Mouse (Mus musculus): ENCODE data around the gene Lpin2.

Lpin2 gene

GRCm38 (mm10) chr17:71184356-71185111 is 2.2 kb downstream of the Lpin2 start:
- H3K27me3 ChIP-seq (ENCODE audit: control insufficient read depth, insufficient read depth, low read length, poor library complexity, severe bottlenecking): no peaks in the 10 kb centered on the region
- DNase-seq (ENCODE audit: low read depth, low spot score): peak; percentile 65
- H3K36me3 ChIP-seq (ENCODE audit: control insufficient read depth, insufficient read depth, low read length, poor library complexity, severe bottlenecking): no peaks in the 10 kb centered on the region

- Histone ChIP-seq H3K36me3 (ENCODE audit: control insufficient read depth, insufficient read depth, low read length, poor library complexity, severe bottlenecking) (no peaks in the 10 kb centered on the region), H3K27me3 (ENCODE audit: control insufficient read depth, insufficient read depth, low read length, poor library complexity, severe bottlenecking) (no peaks in the 10 kb centered on the region)
Measured at GRCm38 (mm10) chr17:71185368-71185767, 3.0 kb downstream of the Lpin2 start.

GRCm38 (mm10) chr17:71190589-71190988 is 8.2 kb downstream of the Lpin2 start:
- peak; percentile 46 for DNase-seq (ENCODE audit: low read depth, low spot score)
- Histone ChIP-seq H3K36me3 (ENCODE audit: control insufficient read depth, insufficient read depth, low read length, poor library complexity, severe bottlenecking) (no peaks in the 10 kb centered on the region), H3K27me3 (ENCODE audit: control insufficient read depth, insufficient read depth, low read length, poor library complexity, severe bottlenecking) (no peaks in the 10 kb centered on the region)

More at GRCm38 (mm10) chr17:71185368-71185767, 3.0 kb downstream of the Lpin2 start:
- no peak for DNase-seq (ENCODE audit: low read depth, low spot score)

GRCm38 (mm10) chr17:71191063-71191462 is 8.7 kb downstream of the Lpin2 start:
- no peak for DNase-seq (ENCODE audit: low read depth, low spot score)
- no peaks in the 10 kb centered on the region for H3K36me3 ChIP-seq (ENCODE audit: control insufficient read depth, insufficient read depth, low read length, poor library complexity, severe bottlenecking)
- no peaks in the 10 kb centered on the region for H3K27me3 ChIP-seq (ENCODE audit: control insufficient read depth, insufficient read depth, low read length, poor library complexity, severe bottlenecking)

GRCm38 (mm10) chr17:71191651-71192419 is 9.5 kb downstream of the Lpin2 start:
- DNase-seq (ENCODE audit: low read depth, low spot score): no peak
- Histone ChIP-seq H3K36me3 (ENCODE audit: control insufficient read depth, insufficient read depth, low read length, poor library complexity, severe bottlenecking) (no peaks in the 10 kb centered on the region), H3K27me3 (ENCODE audit: control insufficient read depth, insufficient read depth, low read length, poor library complexity, severe bottlenecking) (no peaks in the 10 kb centered on the region)

- Histone ChIP-seq H3K27me3 (ENCODE audit: control insufficient read depth, insufficient read depth, low read length, poor library complexity, severe bottlenecking) (no peaks in the 10 kb centered on the region), H3K36me3 (ENCODE audit: control insufficient read depth, insufficient read depth, low read length, poor library complexity, severe bottlenecking) (no peaks in the 10 kb centered on the region)
- DNase-seq (ENCODE audit: low read depth, low spot score): no peak
Measured at GRCm38 (mm10) chr17:71193019-71193418, 10.7 kb downstream of the Lpin2 start.

- Histone ChIP-seq H3K27me3 (ENCODE audit: control insufficient read depth, insufficient read depth, low read length, poor library complexity, severe bottlenecking) (no peaks in the 10 kb centered on the region), H3K36me3 (ENCODE audit: control insufficient read depth, insufficient read depth, low read length, poor library complexity, severe bottlenecking) (no peaks in the 10 kb centered on the region)
- no peak for DNase-seq (ENCODE audit: low read depth, low spot score)
Measured at GRCm38 (mm10) chr17:71193485-71193884, 11.1 kb downstream of the Lpin2 start.

GRCm38 (mm10) chr17:71194906-71195632 is 12.7 kb downstream of the Lpin2 start:
- DNase-seq (ENCODE audit: low read depth, low spot score): peak; percentile 42
- Histone ChIP-seq H3K27me3 (ENCODE audit: control insufficient read depth, insufficient read depth, low read length, poor library complexity, severe bottlenecking) (no peaks in the 10 kb centered on the region), H3K36me3 (ENCODE audit: control insufficient read depth, insufficient read depth, low read length, poor library complexity, severe bottlenecking) (no peaks in the 10 kb centered on the region)

- no peaks in the 10 kb centered on the region for H3K36me3 ChIP-seq (ENCODE audit: control insufficient read depth, insufficient read depth, low read length, poor library complexity, severe bottlenecking)
- peak; percentile 74 for DNase-seq (ENCODE audit: low read depth, low spot score)
- H3K27me3 ChIP-seq (ENCODE audit: control insufficient read depth, insufficient read depth, low read length, poor library complexity, severe bottlenecking): no peaks in the 10 kb centered on the region
Measured at GRCm38 (mm10) chr17:71195633-71196391, 13.5 kb downstream of the Lpin2 start.

- peak; percentile 45 for DNase-seq (ENCODE audit: low read depth, low spot score)
- Histone ChIP-seq H3K36me3 (ENCODE audit: control insufficient read depth, insufficient read depth, low read length, poor library complexity, severe bottlenecking) (no peaks in the 10 kb centered on the region), H3K27me3 (ENCODE audit: control insufficient read depth, insufficient read depth, low read length, poor library complexity, severe bottlenecking) (no peaks in the 10 kb centered on the region)
Measured at GRCm38 (mm10) chr17:71196415-71196814, 14.1 kb downstream of the Lpin2 start.

- Histone ChIP-seq H3K36me3 (ENCODE audit: control insufficient read depth, insufficient read depth, low read length, poor library complexity, severe bottlenecking) (no peaks in the 10 kb centered on the region), H3K27me3 (ENCODE audit: control insufficient read depth, insufficient read depth, low read length, poor library complexity, severe bottlenecking) (no peaks in the 10 kb centered on the region)
- no peak for DNase-seq (ENCODE audit: low read depth, low spot score)
Measured at GRCm38 (mm10) chr17:71199346-71199745, 17.0 kb downstream of the Lpin2 start.

- H3K36me3 ChIP-seq (ENCODE audit: control insufficient read depth, insufficient read depth, low read length, poor library complexity, severe bottlenecking): no peaks in the 10 kb centered on the region
- DNase-seq (ENCODE audit: low read depth, low spot score): no peak
- no peaks in the 10 kb centered on the region for H3K27me3 ChIP-seq (ENCODE audit: control insufficient read depth, insufficient read depth, low read length, poor library complexity, severe bottlenecking)
Measured at GRCm38 (mm10) chr17:71202136-71202535, 19.8 kb downstream of the Lpin2 start.

- Histone ChIP-seq H3K27me3 (ENCODE audit: control insufficient read depth, insufficient read depth, low read length, poor library complexity, severe bottlenecking) (no peaks in the 10 kb centered on the region), H3K36me3 (ENCODE audit: control insufficient read depth, insufficient read depth, low read length, poor library complexity, severe bottlenecking) (no peaks in the 10 kb centered on the region)
- no peak for DNase-seq (ENCODE audit: low read depth, low spot score)
Measured at GRCm38 (mm10) chr17:71203998-71204808, 21.8 kb downstream of the Lpin2 start.

GRCm38 (mm10) chr17:71204809-71205091 is 22.4 kb downstream of the Lpin2 start:
- Histone ChIP-seq H3K27me3 (ENCODE audit: control insufficient read depth, insufficient read depth, low read length, poor library complexity, severe bottlenecking) (no peaks in the 10 kb centered on the region), H3K36me3 (ENCODE audit: control insufficient read depth, insufficient read depth, low read length, poor library complexity, severe bottlenecking) (no peaks in the 10 kb centered on the region)
- no peak for DNase-seq (ENCODE audit: low read depth, low spot score)
